Mouse (Mus musculus): ENCODE data around the gene Gm15023. TPM values are rescaled to one million over a fixed set of nuclear protein-coding genes. Genes with fewer than 3 reads are reported as not detected.
"Not testable (repeated sequence)": the region's sequence is repeated elsewhere in the genome, so short reads cannot be mapped to it uniquely, and the experiment has no call there.

Gm15023 gene
- polyA plus RNA-seq (2015; fragmentation: Nextera tagmentation; extraction: Ambion mirVana) = not detected in 2 replicates

GRCm38 (mm10) chrX:135177532-135177931 is at the start of gene Gm15023:
Gm15023 (minus strand) TSS chrX:135177632.
- H3K4me3 ChIP-seq; H3K36me3 ChIP-seq; H3K27ac ChIP-seq; H3K27me3 ChIP-seq; H3K9me3 ChIP-seq; H3K4me1 ChIP-seq (replicated peaks); H3K4me2 ChIP-seq; ATAC-seq (ENCODE audit: low FRiP score); H3K9ac ChIP-seq: not testable (repeated sequence)
- 98% methylated on average over 5 of the region's 14 CpGs for WGBS

- Histone ChIP-seq H3K27ac (peak within 1 kb of the TSS; percentile 23; the same call in 1 of the 2 replicates), H3K27me3 (no peaks in the 10 kb centered on the region), H3K4me3 (peak within 1 kb of the TSS; percentile 46), H3K4me2 (peak within 1 kb of the TSS; percentile 56), H3K4me1 (replicated peaks) (no peaks in the 10 kb centered on the region), H3K9ac (peak within 1 kb of the TSS; percentile 68), H3K9me3 (no peaks in the 10 kb centered on the region), H3K36me3 (no peaks in the 10 kb centered on the region)
- ATAC-seq (ENCODE audit: low FRiP score) = peak; percentile 97
- WGBS = 14% methylated on average over 11 of the region's 13 CpGs
Measured at GRCm38 (mm10) chrX:135210436-135211221, 33.2 kb upstream of the Gm15023 start, which contains the start of gene Tceal6. Tceal6 (minus strand) TSS chrX:135210687.

GRCm38 (mm10) chrX:135209773-135210435 is 32.5 kb upstream of the Gm15023 start:
- peak overlapping the region; percentile 23; the same call in 1 of the 2 replicates for H3K27ac ChIP-seq
- peak overlapping the region; percentile 56 for H3K4me2 ChIP-seq
- H3K9me3 ChIP-seq; H3K27me3 ChIP-seq; H3K36me3 ChIP-seq; H3K4me1 ChIP-seq (replicated peaks): not testable (repeated sequence)
- peak; percentile 45 for ATAC-seq (ENCODE audit: low FRiP score)
- peak overlapping the region; percentile 46 for H3K4me3 ChIP-seq
- H3K9ac ChIP-seq = peak overlapping the region; percentile 68
- 21% methylated on average over 20 of the region's 21 CpGs for WGBS

- not testable (repeated sequence) for H3K9me3 ChIP-seq; H3K27me3 ChIP-seq; H3K27ac ChIP-seq; H3K4me3 ChIP-seq; H3K36me3 ChIP-seq; H3K4me1 ChIP-seq (replicated peaks); H3K9ac ChIP-seq; H3K4me2 ChIP-seq; ATAC-seq (ENCODE audit: low FRiP score)
- no CpG with 5 or more reads among the region's 6 CpGs for WGBS
Measured at GRCm38 (mm10) chrX:135189924-135190323, 12.5 kb upstream of the Gm15023 start.

- H3K27me3 ChIP-seq; H3K9me3 ChIP-seq; H3K4me1 ChIP-seq (replicated peaks); H3K36me3 ChIP-seq; H3K4me3 ChIP-seq; H3K27ac ChIP-seq; H3K4me2 ChIP-seq; H3K9ac ChIP-seq; ATAC-seq (ENCODE audit: low FRiP score): not testable (repeated sequence)
- WGBS = no CpG with 5 or more reads among the region's 3 CpGs
Measured at GRCm38 (mm10) chrX:135188661-135189060, 11.2 kb upstream of the Gm15023 start.

Other genes starting within 250 kb of the Gm15023 start
- gene Nxf2, start 212.9 kb downstream of the Gm15023 start, polyA plus RNA-seq (2015; fragmentation: Nextera tagmentation; extraction: Ambion mirVana) = 0.22 and 0.38 TPM in 2 replicates
- gene Zmat1, start 168.4 kb downstream of the Gm15023 start, polyA plus RNA-seq (2015; fragmentation: Nextera tagmentation; extraction: Ambion mirVana) = 7.8 and 8.4 TPM in 2 replicates
- gene Tceal6, start 33.1 kb upstream of the Gm15023 start, polyA plus RNA-seq (2015; fragmentation: Nextera tagmentation; extraction: Ambion mirVana) = 28.1 and 29.9 TPM in 2 replicates
- not detected in 2 replicates for gene Pramel3, start 124.7 kb upstream of the Gm15023 start, polyA plus RNA-seq (2015; fragmentation: Nextera tagmentation; extraction: Ambion mirVana)
- gene Gm5128, start 195.7 kb upstream of the Gm15023 start, polyA plus RNA-seq (2015; fragmentation: Nextera tagmentation; extraction: Ambion mirVana) = 0.06 TPM in 1 of 2 replicates, not detected in the other

All from hindbrain, embryonic 13.5 days (tissue).